Mouse (Mus musculus): ENCODE measurements at regions not wholly inside any gene's neighbourhood (a gene's known extent, or its start where the extent isn't known, plus 50 kb on each side); places are given as distances from the start of the nearest gene placed in this dataset.

DNA sequence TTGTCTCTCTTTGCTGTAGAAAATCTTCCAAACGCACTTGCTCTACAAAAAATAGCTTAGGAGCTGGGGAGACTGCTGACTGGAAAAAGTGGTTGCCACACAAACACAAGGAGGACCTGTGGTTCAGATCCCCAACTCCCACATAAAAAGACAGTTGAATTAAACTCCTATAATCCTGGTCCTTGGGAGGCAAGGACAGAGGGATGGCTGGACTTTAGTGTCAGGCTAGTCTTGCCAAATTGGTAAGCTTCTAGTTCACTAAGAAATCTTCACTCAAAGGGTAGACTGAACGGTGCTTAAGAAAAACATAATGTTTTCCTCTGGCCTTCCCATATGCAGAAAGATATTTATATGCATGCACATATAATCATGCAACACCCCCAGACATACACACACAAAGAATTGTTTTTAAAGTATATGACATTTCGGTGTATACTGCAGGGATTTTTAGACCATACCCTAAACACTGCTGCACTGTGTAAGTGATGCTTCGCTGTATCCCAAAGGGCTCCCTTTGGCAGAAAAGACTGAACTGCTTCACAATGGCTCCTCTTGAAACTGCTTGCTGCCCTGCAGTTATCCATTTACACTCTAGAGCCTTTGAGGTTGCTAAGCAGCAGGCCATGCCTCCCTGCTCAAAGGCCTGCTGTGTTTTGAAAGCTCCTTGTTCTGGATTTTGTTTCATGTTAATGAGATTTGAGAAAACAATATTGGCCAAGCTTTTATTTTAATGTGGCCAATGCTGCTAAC lies 1299.3 kb downstream of the Zfp704 start:
- DNase-seq, result no peak

DNA sequence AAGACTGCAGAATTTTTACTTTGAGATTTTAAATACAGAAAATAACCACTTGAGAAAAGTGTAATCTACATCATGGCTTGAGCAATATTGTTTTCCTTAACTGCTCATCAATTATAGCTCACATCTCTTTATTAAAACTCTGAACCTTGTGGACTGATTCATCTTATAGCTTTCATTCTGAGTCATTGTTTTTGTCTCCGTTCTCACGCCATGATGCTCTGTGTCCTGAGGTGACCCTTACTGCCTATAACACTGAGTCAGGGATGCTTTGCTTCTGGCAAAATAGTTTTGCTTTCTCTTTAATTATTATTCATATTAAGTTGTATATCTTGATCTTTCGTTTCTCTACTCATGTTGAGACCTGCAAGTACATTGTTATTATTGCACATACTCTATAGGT lies 1302.6 kb downstream of the Zfp704 start:
- no peak for DNase-seq

GRCm38 (mm10) chr3:8304784-8305183 lies 1305.1 kb downstream of the Zfp704 start:
- no peak for DNase-seq

GRCm38 (mm10) chr3:8293036-8293435 lies 1316.8 kb downstream of the Zfp704 start:
- no peak for DNase-seq

GRCm38 (mm10) chr3:8289558-8289957 lies 1320.3 kb downstream of the Zfp704 start:
- no peak for DNase-seq

DNA sequence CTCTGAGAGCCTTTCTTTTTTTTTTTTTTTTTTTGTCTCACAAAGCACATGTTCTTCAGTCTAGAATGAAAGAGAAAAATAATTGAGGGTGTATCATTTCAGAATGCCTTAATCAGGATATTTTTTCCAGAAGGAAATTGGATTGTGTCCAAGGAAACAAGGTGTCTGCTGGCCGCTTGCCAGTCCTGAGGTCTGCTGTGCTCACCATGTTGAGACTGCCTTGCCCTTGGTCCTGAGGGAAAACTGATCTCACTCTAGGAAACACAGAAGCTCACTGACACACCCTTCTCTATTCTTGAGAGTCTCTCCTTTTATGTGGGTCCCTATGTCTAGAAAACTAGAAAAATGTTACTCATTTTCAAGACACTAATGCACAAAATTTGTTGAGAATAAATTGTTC lies 1321.4 kb downstream of the Zfp704 start:
- DNase-seq, result no peak

GRCm38 (mm10) chr3:8284655-8285428 lies 1325.0 kb downstream of the Zfp704 start:
- DNase-seq, result no peak

DNA sequence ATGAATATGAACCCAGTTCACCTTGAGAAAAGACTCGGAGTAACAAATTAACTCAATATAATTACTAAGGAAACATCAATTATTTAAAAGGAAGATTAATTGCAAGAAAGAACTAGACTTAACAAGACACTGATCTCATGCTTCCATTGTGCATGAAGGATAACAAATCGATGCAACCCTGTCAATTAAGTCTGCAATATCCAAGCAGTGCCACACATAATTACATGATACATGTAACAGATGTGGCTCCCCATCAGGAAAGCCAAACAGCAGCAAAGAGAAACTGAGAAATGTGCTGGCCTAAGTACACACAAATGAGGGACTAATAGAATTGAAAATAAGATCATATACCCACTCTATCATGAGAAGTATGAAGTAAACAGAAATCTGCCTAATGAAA lies 1327.5 kb downstream of the Zfp704 start:
- DNase-seq, result no peak

- DNase-seq, result no peak
These were observed 1333.2 kb downstream of the Zfp704 start for GRCm38 (mm10) chr3:8276661-8277060.

DNA sequence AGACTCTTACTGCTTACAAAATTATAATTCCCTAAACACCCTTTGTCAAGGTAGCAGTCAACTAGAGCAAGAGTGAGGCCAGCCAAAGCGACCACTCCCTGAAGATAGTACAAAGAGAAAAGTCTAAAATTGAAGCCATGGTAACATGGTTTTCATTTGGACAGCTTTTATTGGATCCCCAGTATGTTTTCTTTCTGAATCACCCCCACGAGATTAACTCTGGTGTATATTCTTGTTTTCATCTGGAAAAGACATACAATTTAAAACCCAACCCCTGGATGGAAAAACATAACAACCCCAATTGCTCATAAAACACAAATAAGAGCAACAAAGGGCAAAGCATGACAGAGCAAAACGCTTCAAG lies 1339.0 kb downstream of the Zfp704 start:
- DNase-seq, result no peak

- no peak for DNase-seq
These were observed 1339.6 kb downstream of the Zfp704 start for GRCm38 (mm10) chr3:8270009-8270934.

DNA sequence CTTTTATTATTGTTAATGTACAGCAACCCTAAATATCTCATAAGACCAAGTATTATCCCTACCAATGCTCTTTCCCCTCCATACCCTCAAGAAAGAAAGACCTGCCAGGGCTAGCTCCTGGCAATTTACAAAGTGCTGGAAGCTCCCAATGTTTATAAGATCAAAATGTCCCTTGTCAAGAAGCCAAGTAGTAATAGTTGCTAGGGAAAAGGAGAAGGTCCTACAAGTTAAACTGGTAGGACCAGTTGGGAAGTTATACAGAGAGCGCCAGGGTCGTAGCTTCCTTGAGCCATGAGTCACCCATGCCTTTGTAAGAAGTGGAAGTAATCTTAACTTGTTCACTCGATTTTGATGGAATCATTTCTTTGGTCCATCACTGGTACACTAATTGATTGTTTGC lies 1344.1 kb downstream of the Zfp704 start:
- DNase-seq, result no peak

GRCm38 (mm10) chr3:8264366-8265033 lies 1345.4 kb downstream of the Zfp704 start:
- DNase-seq, result no peak

- DNase-seq, result no peak
These were observed 1352.6 kb downstream of the Zfp704 start for GRCm38 (mm10) chr3:8257293-8257692.

DNA sequence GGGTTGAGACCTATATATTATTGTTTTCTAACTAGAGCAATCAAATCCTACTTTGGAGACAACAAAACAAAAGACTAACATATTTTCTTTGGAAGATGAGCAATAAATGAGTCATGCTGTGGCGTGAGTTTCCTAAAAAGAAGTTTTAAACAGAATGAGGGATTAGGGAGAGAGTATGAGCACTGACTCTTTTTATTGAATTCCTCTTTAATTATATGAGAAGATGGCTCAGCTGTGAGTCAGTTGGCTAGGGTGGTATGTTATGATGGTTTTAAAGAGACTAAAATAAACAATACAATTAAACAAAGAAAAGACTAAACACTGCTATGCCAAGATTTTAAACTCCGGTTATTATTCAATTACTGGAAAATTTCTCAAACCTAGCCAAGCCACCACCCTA lies 1357.6 kb downstream of the Zfp704 start:
- DNase-seq, result no peak

- DNase-seq, result no peak
These were observed 1361.0 kb downstream of the Zfp704 start for GRCm38 (mm10) chr3:8248911-8249310.

- DNase-seq, result peak; percentile 9
These were observed 1364.1 kb downstream of the Zfp704 start for GRCm38 (mm10) chr3:8245822-8246221.

GRCm38 (mm10) chr3:8245195-8245789 lies 1364.6 kb downstream of the Zfp704 start:
- peak; percentile 60 for DNase-seq

DNA sequence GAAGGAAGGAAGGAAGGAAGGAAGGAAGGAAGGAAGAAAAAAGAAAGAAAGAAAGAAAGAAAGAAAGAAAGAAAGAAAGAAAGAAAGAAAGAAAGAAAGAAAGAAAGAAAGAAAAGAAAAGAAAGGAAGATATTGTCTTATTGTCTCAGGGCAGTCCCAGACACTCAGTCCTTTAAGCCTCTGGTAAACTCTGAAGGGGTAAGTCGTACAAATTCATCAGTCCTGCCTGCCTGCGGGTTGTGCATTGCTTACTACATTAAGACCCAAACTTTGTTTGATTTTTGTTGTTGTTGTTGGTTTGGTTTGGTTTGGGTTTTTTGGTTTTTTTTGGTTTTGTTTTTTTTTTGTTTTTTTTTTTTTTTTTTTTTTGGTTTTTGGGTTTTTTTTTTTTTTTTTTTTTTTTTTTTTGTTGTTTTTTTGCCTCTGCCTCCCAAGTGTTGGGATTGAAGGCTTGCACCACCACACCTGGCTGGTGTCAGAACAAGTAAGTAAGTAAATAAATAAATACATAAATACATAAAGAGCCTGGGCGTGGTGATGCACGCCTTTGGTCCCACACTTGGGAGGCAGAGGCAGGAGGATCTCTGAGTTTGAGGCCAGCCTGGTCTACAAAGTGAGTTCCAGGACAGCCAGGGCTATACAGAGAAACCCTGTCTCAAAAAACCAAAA lies 1365.2 kb downstream of the Zfp704 start:
- peak; percentile 9 for DNase-seq

DNA sequence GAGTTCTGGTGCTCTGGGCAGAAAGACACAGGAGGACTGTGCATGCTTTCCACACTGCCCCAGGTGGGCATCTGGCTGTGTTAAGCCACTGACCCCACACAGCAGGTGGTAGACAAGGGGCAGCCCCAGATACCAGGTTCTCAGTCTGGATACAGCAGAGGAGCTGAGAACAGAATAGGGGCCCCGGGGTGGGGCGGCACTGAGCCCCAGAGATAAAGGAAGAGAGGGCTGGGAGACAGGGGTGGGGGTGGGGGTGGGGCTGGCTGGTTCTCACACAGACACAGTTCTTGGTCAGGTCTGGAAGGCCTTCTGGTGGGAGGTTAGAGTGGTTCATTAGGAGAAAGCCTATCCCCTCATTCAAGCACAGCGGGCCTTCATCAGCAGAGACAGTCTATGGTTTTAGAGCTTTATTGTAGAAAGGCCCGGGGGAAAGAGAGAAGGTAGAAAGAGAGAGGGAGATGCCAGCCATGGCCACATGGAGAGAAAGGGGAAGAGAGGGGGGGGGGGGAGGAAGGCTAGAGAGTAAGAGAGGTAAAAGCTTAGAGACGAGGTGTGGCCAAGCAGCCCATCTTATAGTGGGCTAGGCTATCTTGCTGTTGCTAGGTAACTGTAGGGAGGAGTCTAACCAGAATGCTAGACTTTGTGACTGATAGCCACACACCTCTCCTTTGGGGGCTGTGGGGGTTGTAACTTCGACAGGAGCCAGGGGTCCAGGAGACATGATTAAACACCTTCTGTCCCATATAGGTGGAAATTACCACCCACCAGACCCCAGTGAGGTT lies 1403.1 kb downstream of the Zfp704 start:
- DNase-seq, result peak; percentile 64

- DNase-seq, result no peak
These were observed 1446.9 kb downstream of the Zfp704 start for GRCm38 (mm10) chr3:8163030-8163429.
